Mouse (Mus musculus) lung, adult 2 months (tissue): ENCODE data around the gene Gm49450.

Experiments used
- CTCF ChIP-seq: fragments of 200-500 bp; IDR thresholded peaks from 2 replicates; pipeline ENCODE4 v1.5.1; 2011; ENCODE audit warnings: mild to moderate bottlenecking, low read length, control low read depth; ENCODE audit not compliant: insufficient read depth
- POLR2A ChIP-seq: fragments of 200-500 bp; IDR thresholded peaks from 2 replicates; pipeline ENCODE4 v1.6.1; 2011; ENCODE audit warnings: low read depth, mild to moderate bottlenecking, control low read depth, low read length, borderline replicate concordance; ENCODE audit errors: extremely low read depth

DNA sequence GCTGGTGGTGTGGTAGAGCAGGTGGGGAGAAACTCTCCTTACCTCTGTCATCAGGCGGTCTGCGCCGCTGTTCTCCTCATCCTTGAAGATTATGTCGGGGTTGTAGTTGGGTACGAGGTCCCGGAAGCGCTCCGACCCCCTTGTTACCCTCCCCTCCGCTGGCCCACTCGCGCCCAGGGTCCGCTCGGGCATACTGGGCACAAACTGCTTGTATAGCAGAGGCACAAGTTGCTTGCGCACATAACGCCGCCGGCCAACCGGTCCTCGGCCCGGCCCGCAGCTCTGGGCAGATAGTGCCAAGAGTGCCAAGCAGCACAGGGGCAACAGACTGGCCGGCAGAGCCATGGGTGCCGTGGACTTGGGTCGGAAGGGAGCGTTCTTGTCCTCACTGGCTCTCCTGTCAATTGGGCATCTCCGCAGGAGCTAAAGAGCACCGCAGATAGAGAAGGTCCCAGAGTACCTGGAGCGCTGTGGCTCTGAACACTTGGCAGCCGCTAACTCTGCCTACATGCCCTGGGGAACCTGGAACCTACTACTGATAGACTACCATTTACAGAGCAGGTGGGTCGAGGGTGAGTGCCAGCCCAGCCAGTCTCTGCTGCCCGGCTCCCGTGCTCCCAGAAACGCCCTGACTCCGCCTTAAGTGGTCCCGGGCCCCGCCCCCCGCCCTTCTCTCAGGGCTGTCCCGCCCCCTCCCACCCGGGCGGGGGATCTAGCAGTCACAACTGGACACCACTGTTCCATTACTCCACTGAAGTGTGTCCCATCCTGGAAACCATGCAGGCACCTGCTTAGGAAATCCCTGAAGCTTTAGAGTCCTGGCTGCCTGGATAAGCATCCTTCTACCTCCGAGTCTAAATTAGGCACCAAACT lies 55.2 kb downstream of the Gm49450 start, which contains the start of gene Dhh:
- TF ChIP-seq CTCF: no peak
- TF ChIP-seq POLR2A: no peak
